Mouse (Mus musculus) hindbrain, embryonic 15.5 days (tissue): Measurements from ENCODE around the gene Rpl18. TPM values are rescaled to one million over a fixed set of nuclear protein-coding genes. Genes with fewer than 3 reads are reported as not detected.

Source experiments
- ATAC-seq: fragments of 200-750 bp; cut with Nextera tagmentation; 2 replicates; pipeline ENCODE4 v1.8.0; 2017; ENCODE audit warnings: low read depth, moderate number of reproducible peaks, moderate TSS enrichment; ENCODE audit not compliant: low FRiP score
- H3K27ac ChIP-seq: fragments of 300-500 bp; sonication (generic); replicated peaks from 2 replicates; pipeline ENCODE4 v1.5.1; 2015; ENCODE audit warnings: mild to moderate bottlenecking, inconsistent platforms
- H3K27me3 ChIP-seq: fragments of 300-500 bp; sonication (generic); 2 replicates; pipeline ENCODE4 v1.6.1; 2015; ENCODE audit warnings: control low read depth, inconsistent platforms
- H3K36me3 ChIP-seq: fragments of 300-500 bp; sonication (generic); 2 replicates; pipeline ENCODE4 v1.6.1; 2015; ENCODE audit warnings: control low read depth, inconsistent platforms
- H3K4me1 ChIP-seq: fragments of 300-500 bp; sonication (generic); replicated peaks from 2 replicates; pipeline ENCODE4 v1.6.1; 2015; ENCODE audit warnings: control low read depth, inconsistent platforms
- H3K4me2 ChIP-seq: fragments of 300-500 bp; sonication (generic); 2 replicates; pipeline ENCODE4 v1.6.1; 2015; ENCODE audit warnings: moderate library complexity, mild to moderate bottlenecking, inconsistent platforms
- H3K4me3 ChIP-seq: fragments of 300-500 bp; sonication (generic); 2 replicates; pipeline ENCODE4 v1.5.1; 2015; ENCODE audit warnings: mild to moderate bottlenecking, inconsistent platforms
- H3K9ac ChIP-seq: fragments of 300-500 bp; sonication (generic); 2 replicates; pipeline ENCODE4 v1.6.1; 2015; ENCODE audit warnings: inconsistent platforms
- H3K9me3 ChIP-seq: fragments of 300-500 bp; sonication (generic); 2 replicates; pipeline ENCODE4 v1.6.1; 2016; ENCODE audit warnings: control low read depth, inconsistent platforms
- WGBS: fragments of 180-500 bp; shearing (Covaris S2); methylation state at CpG from one replicate; pipeline ENCODE4 v1.1.7; 2015; 5-methylcytosine and 5-hydroxymethylcytosine counted together
- polyA plus RNA-seq: library from polyadenylated mRNA; unstranded; fragments of >200 nt; fragmentation: Nextera tagmentation; extraction: Ambion mirVana; gene quantifications from 2 replicates; pipeline ENCODE4 v1.2.1, GENCODE M21; 2015

Gene Rpl18
- polyA plus RNA-seq, 1 experiment from 2014 or later: 528 TPM

DNA sequence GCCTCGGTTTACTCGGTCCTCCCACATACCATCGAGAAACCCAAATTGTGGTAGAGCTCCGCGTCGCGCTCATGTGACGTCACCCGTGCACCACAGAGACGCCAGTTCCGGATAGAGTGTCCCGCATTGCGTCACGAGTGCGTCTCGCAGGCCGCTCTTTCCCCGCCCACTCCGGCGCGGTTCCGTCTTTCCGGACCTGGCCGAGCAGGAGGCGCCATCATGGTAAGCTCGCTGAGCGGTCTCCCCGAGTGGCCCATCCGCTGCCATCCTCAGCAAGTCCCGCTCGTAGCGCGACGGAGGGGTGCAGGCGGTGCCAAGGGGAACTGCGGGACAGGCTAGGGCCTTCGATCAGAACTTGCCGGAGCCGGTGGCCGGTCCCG lies 2.7 kb downstream of the Rpl18 start, which contains the start of gene Sphk2:
Sphk2 (minus strand) TSS at position 85 of the 380 bp plus-strand sequence.
- peak within 1 kb of the TSS; percentile 81 for H3K4me2 ChIP-seq
- H3K4me1 ChIP-seq: peaks cover 48% of the 10 kb centered on the region
- no peaks in the 10 kb centered on the region for H3K27me3 ChIP-seq
- peaks cover 20% of the 10 kb centered on the region for H3K36me3 ChIP-seq
- ATAC-seq: peak; percentile 77
- peak within 1 kb of the TSS; percentile 90 for H3K4me3 ChIP-seq
- peak within 1 kb of the TSS; percentile 92 for H3K9ac ChIP-seq
- H3K9me3 ChIP-seq: no peaks in the 10 kb centered on the region
- peak within 1 kb of the TSS; percentile 92 for H3K27ac ChIP-seq
- WGBS: under 1% methylated on average over 41 of the region's 41 CpGs

DNA sequence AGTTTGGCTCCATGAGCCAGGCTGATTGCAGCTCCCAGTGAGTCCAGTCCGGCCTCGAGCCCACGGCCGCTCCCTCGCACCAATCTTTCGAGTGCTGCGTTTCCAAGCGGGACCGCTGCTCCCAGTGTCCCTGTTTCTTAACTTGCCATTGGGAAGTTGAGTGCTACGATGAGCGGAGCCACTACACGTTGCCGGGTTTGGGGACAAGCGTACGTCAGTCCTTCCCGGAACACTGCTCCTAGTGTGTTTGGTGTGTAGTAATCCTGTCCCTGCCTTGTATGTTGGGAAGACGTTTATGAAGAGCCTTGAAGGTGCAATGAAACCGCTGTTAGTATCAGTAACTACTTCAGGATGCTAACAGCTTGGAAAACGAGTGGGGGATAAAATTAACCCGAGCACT lies 3.1 kb downstream of the Rpl18 start:
- Histone ChIP-seq H3K27me3 (no peaks in the 10 kb centered on the region), H3K36me3 (peaks cover 16% of the 10 kb centered on the region), H3K9ac (peak overlapping the region; percentile 88), H3K4me1 (peaks cover 48% of the 10 kb centered on the region), H3K9me3 (no peaks in the 10 kb centered on the region), H3K27ac (peak overlapping the region; percentile 92), H3K4me2 (peak overlapping the region; percentile 81), H3K4me3 (peak overlapping the region; percentile 90)
- ATAC-seq: no peak
- 0% methylated on average over 20 of the region's 20 CpGs for WGBS

DNA sequence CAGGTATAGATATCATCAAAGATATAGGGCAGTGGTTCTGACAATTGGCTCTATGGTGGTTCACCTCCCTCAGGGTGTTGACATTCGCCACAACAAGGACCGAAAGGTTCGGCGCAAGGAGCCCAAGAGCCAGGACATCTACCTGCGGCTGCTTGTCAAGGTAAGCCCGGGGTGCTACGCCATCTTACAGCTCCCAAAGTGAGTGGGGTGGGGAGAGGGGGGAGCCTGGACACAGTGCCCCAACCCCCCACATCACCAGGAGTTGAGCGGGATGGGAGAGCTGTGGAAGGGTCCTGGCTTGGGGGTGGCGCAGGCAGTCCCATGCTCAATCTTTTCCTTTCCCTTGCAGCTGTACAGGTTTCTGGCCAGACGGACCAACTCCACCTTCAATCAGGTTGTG lies 3.9 kb downstream of the Rpl18 start:
- Histone ChIP-seq H3K9ac (peak overlapping the region; percentile 88), H3K4me2 (peak overlapping the region; percentile 81), H3K27me3 (no peaks in the 10 kb centered on the region), H3K9me3 (no peaks in the 10 kb centered on the region), H3K4me3 (peak overlapping the region; percentile 90), H3K4me1 (peaks cover 40% of the 10 kb centered on the region), H3K36me3 (peaks cover 22% of the 10 kb centered on the region), H3K27ac (no peak overlapping the region)
- WGBS: 84% methylated on average over 10 of the region's 10 CpGs
- ATAC-seq: no peak

DNA sequence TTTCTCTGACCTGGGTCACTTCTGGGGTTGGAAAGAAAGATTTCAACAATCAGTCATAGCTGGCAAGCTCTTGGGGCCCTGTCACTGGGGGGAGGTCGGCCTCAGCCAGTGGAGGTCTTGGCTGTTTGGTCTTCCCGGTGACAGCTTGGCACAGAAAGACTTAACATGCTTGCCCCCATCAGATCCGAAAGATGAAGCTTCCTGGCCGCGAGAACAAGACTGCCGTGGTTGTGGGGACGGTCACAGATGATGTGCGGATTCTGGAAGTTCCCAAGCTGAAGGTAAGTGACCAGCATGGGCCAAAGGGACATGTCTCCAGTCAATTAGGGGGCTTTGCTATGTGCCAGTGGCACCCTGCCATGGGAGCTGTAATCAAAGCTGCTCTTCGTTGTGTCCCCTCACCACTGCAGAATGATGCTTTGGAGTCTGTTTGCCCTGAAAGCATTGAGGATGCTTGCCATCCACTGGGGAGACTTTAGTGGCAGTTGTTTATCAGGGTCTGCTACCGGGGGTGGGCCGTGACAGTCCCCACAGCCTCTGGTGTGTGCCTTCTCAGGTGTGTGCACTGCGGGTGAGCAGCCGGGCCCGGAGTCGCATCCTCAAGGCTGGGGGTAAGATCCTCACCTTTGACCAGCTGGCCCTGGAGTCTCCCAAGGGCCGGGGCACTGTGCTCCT lies 4.6 kb downstream of the Rpl18 start:
- H3K4me2 ChIP-seq: 0 out of 2 replicates have a peak overlapping the region, but pooled peaks have one; percentile 81
- no peaks in the 10 kb centered on the region for H3K9me3 ChIP-seq
- peaks cover 24% of the 10 kb centered on the region for H3K36me3 ChIP-seq
- no peak overlapping the region for H3K4me3 ChIP-seq
- H3K9ac ChIP-seq: no peak overlapping the region
- no peaks in the 10 kb centered on the region for H3K27me3 ChIP-seq
- peaks cover 34% of the 10 kb centered on the region for H3K4me1 ChIP-seq
- H3K27ac ChIP-seq: no peak overlapping the region
- 91% methylated on average over 16 of the region's 16 CpGs for WGBS
- no peak for ATAC-seq

DNA sequence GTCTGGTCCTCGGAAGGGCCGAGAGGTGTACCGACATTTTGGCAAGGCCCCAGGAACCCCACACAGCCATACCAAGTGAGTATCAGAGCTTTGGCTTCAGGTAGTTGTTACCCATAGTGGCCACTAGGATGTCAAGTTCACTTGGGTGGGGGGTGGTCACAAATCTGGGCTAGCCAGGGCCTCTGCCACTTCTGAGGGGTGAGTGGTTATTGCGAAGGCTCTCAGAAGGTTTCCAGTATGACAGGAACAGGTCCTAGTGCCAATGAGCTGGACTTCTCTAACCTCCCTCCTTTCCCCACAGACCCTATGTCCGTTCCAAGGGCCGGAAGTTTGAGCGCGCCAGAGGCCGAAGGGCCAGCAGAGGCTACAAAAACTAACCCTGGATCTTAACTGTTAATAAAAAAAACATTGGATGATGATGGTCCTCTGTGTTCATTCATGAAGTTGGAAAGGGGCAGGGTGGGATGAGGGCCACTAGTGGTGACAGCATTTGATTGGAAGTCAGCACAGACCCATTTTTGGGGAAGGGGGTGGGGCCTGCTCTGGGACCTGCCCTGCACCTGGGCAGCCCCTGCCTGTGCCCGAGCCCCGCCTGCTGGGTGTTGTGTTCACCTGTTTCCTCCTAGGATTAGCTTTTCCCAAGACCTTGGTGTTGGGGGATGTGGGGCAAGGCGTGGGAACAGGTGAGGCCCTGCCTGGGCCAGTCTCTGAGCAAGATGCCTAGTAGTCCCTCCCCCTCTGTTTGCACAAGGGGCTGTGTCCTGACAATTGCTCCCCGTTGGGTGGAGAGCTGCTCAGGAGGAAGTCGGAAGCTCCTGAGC lies 5.4 kb downstream of the Rpl18 start, which contains the start of gene Fam83e:
Fam83e (plus strand) TSS at position 800 of the 821 bp plus-strand sequence.
- ATAC-seq: no peak

DNA sequence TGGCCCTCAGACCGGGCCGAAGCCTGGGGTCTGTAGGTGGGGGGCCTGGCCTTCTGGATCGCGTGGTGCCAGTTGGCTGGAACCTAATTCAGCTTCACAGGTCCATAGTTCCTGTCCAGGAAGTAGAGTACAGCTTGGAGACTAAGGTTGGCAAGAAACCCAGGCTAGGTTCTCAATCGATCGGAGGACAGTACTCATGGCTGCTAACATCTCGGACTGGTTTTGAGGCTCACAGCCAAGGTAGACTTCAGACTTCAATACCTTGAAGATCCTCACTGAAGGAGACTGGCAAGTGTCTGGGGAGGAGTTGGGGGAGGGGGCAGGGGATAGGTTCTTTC lies 5.9 kb downstream of the Rpl18 start:
- Histone ChIP-seq H3K4me1 (peaks cover 24% of the 10 kb centered on the region), H3K36me3 (peaks cover 26% of the 10 kb centered on the region), H3K9ac (no peak overlapping the region), H3K9me3 (no peaks in the 10 kb centered on the region), H3K27me3 (no peaks in the 10 kb centered on the region), H3K27ac (no peak overlapping the region), H3K4me2 (no peak overlapping the region), H3K4me3 (no peak overlapping the region)
- ATAC-seq: no peak
- 82% methylated on average over 7 of the region's 7 CpGs for WGBS

More for the DNA sequence above, 5.4 kb downstream of the Rpl18 start, which contains the start of gene Fam83e:
- Histone ChIP-seq H3K4me3 (no peak within 1 kb of the TSS), H3K4me2 (no peak within 1 kb of the TSS), H3K4me1 (peaks cover 30% of the 10 kb centered on the region), H3K27ac (no peak within 1 kb of the TSS), H3K9me3 (no peaks in the 10 kb centered on the region), H3K36me3 (peaks cover 26% of the 10 kb centered on the region), H3K27me3 (no peaks in the 10 kb centered on the region), H3K9ac (no peak within 1 kb of the TSS)
- 83% methylated on average over 14 of the region's 14 CpGs for WGBS

DNA sequence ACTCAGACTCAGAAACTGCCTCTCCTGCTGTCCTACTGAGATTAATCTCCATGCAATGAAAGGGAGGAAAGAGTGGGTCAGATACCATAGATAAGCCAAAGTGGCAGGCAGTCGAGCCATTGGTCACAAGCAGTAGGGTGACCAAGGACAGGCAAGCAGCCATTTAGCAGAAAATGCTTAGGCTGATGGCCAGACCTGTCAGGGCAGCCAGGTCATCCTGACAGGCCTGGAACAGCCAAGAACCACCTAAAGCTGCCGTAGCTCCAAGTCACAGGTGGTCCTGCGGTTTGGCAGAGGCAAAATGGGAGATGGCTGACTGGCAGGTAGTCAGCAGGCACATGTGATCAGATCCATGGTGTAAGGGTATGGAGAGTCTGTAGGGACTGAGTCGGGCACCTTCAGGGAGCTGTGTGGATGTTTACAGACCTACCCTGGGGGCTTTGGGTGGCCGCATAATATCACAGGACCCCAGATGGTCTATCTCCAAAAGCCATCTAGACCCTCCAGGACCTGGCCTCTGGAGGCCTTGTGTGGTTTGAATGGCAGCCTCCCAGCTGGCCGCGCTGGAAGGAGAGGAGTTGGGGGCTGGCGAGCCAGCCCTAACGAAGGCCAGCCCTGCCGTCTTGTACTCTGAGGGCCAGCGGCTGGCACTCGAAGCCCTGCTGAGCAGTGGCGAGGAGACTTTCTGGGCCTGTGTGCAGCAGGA lies 6.5 kb downstream of the Rpl18 start:
- H3K36me3 ChIP-seq: peaks cover 32% of the 10 kb centered on the region

DNA sequence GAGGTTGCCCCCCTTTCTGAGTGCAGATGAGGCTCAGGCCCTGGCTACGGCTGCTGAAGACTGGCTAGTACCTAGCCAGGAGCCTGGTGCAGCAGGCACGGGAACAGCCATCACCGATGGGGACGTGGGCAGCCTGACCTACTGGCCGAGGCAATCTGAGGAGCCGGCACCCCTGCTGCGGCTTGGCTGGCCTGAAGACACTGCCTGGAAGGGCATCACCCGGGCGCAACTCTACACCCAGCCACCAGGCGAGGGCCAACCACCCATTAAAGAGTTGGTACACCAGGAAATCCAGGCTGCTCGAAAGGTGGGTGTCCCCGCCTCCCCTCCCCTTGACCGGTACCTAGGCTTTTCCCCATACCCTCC lies 7.1 kb downstream of the Rpl18 start:
- no peak overlapping the region for H3K4me3 ChIP-seq
- no peaks in the 10 kb centered on the region for H3K27me3 ChIP-seq
- ATAC-seq: no peak
- H3K27ac ChIP-seq: no peak overlapping the region
- H3K4me2 ChIP-seq: no peak overlapping the region
- 79% methylated on average over 13 of the region's 13 CpGs for WGBS
- H3K9ac ChIP-seq: no peak overlapping the region
- no peaks in the 10 kb centered on the region for H3K9me3 ChIP-seq
- peaks cover 36% of the 10 kb centered on the region for H3K36me3 ChIP-seq
- peaks cover 13% of the 10 kb centered on the region for H3K4me1 ChIP-seq

More for the DNA sequence above, 6.5 kb downstream of the Rpl18 start:
- no peak overlapping the region for H3K4me3 ChIP-seq
- peaks cover 18% of the 10 kb centered on the region for H3K4me1 ChIP-seq
- H3K9ac ChIP-seq: no peak overlapping the region
- H3K27ac ChIP-seq: no peak overlapping the region
- no peaks in the 10 kb centered on the region for H3K9me3 ChIP-seq
- 53% methylated on average over 13 of the region's 13 CpGs for WGBS
- H3K4me2 ChIP-seq: no peak overlapping the region
- H3K27me3 ChIP-seq: no peaks in the 10 kb centered on the region
- ATAC-seq: no peak

DNA sequence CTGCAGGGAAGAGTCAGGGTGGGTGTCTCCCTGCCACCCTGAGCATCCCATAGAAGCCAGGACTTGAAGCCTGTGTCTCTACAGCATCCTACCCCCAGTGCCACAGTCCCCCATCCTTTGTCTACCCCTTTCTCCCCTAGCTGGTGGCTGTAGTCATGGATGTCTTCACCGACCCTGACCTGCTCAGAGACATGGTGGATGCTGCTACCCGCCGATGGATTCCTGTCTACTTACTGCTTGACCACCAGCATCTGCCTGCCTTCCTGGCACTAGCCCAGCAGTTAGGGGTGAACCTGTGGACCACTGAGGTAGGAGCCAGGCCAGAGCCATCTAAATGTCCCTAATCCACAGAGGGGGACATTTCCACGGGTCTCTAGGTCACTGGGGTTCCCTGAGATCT lies 8.0 kb downstream of the Rpl18 start:
- no peak for ATAC-seq
- Histone ChIP-seq H3K27me3 (no peaks in the 10 kb centered on the region), H3K27ac (no peak overlapping the region), H3K9me3 (no peaks in the 10 kb centered on the region), H3K36me3 (peaks cover 36% of the 10 kb centered on the region), H3K4me3 (no peak overlapping the region), H3K4me2 (no peak overlapping the region), H3K9ac (no peak overlapping the region), H3K4me1 (peaks cover 13% of the 10 kb centered on the region)
- 96% methylated on average over 4 of the region's 4 CpGs for WGBS

DNA sequence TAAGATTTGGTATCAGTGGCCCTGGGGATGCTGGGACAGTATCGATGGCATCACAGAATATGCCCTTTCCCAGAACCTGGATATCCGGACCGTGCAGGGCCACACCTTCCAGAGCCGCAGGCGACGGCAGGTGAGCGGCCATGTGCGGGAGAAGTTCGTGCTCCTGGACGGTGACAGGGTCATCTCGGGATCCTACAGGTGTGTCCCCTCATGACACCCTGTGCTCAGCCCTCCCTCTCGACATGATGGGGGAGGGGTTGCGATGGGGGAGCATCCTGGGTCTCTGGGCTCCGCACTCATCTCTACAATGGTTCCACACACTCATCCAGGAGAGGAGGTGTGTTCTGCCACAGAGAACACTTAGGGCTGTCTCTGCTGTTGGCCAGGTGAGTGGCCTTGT lies 8.5 kb downstream of the Rpl18 start:
- 97% methylated on average over 14 of the region's 14 CpGs for WGBS
- H3K4me2 ChIP-seq: no peak overlapping the region
- peaks cover 10% of the 10 kb centered on the region for H3K4me1 ChIP-seq
- H3K4me3 ChIP-seq: no peak overlapping the region
- no peak overlapping the region for H3K27ac ChIP-seq
- H3K9me3 ChIP-seq: no peaks in the 10 kb centered on the region
- peaks cover 36% of the 10 kb centered on the region for H3K36me3 ChIP-seq
- no peaks in the 10 kb centered on the region for H3K27me3 ChIP-seq
- no peak overlapping the region for H3K9ac ChIP-seq
- ATAC-seq: no peak

DNA sequence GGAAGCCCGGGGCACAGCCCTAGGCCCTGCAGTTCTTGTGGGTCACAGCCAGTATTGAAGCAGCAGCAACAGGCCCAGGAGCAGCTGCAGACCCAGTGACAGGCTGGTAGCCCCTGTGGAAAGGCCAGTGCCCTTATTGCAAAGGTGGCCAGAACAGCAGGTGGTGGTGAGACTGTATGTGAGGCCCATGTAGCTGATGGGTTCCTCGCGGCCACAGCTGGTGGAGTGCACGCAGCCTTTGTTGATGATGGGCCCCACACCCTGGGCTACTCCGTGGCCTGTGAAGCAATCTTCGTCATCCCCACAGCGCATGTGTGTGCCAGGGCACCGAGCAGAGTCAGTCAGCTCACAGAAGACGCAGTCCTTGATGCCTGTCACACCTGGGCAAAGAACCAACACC lies 9.9 kb downstream of the Rpl18 start:
- WGBS: 97% methylated on average over 9 of the region's 9 CpGs
- no peak overlapping the region for H3K4me2 ChIP-seq
- H3K4me3 ChIP-seq: no peak overlapping the region
- no peak for ATAC-seq
- peaks cover 32% of the 10 kb centered on the region for H3K36me3 ChIP-seq
- no peaks in the 10 kb centered on the region for H3K27me3 ChIP-seq
- no peak overlapping the region for H3K27ac ChIP-seq
- no peak overlapping the region for H3K9ac ChIP-seq
- no peaks in the 10 kb centered on the region for H3K4me1 ChIP-seq
- no peaks in the 10 kb centered on the region for H3K9me3 ChIP-seq

DNA sequence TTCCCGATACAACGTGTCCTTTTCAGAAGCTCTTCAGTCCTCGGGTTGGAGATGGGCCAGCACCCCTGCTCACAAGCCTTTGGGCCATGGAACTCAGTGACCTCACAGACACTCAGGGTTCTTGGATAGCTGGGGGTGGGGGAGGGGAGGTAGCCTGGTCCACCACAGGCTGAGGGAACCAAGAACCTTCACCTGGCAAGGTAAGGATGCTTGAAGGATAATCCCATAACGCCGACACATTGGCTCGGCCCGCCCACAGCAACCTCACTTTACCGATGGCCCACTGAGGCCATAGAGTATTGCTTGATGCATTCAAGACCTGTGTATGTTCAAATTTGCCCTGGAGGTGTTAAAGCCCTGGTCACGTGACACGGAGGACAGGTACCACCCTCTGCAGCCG lies 10.5 kb downstream of the Rpl18 start, which contains the start of gene Spaca4:
Spaca4 (minus strand) TSS at position 101 of the 400 bp plus-strand sequence.
- peaks cover under 1% of the 10 kb centered on the region; the same call in 1 of the 2 replicates for H3K4me1 ChIP-seq
- H3K4me2 ChIP-seq: no peak within 1 kb of the TSS
- no peaks in the 10 kb centered on the region for H3K27me3 ChIP-seq
- no peak within 1 kb of the TSS for H3K9ac ChIP-seq
- ATAC-seq: no peak
- no peaks in the 10 kb centered on the region for H3K9me3 ChIP-seq
- peaks cover 28% of the 10 kb centered on the region for H3K36me3 ChIP-seq
- H3K27ac ChIP-seq: no peak within 1 kb of the TSS
- no peak within 1 kb of the TSS for H3K4me3 ChIP-seq
- 93% methylated on average over 11 of the region's 11 CpGs for WGBS
